In the genomic region with DNA sequence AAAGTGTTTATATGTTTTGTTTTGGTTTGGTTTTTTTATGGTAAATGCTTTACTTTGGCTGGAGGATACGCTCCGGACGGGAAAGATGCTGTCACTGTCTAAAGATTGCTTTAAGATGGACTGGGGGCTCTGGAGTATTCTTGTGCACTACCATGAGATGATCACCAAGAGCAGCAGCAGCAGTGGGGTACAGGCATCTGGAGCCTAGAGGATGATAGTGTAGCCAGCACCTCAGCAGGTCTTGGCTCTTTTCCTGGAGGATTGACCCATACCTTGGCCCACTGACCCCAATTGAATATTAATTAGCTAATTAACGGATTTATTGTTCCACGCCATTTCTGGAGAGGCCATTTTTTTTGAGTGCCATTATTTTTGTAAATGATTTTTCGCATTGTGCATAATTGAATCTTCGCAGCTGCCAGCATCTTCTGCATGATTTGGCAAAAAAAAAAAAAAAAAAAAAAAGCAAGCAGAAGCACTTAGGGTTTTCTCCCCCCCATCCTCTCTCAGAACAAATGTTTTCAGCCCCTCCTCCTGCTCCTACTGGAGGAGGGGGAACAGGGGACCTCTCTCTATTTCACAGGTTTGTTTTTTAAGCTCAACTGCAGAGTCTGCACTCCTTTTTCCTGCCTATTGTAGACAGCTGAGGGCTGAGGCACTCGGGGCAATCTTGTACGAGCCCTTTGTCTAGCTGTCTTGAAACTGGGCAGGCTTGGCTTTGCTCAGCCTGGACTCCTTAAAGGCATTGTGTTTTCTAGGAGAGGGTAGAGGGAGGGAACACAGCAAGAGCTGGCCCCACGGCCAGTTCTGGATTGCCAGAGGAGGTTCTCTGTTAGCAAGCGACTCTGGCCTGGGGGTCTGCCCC, we compare ENCODE assay signal across 9 mouse cellular contexts. TPM values are rescaled to one million over a fixed set of nuclear protein-coding genes. Genes with fewer than 3 reads are reported as not detected.
DNase-seq lines count a peak whose midpoint lies in the region; ATAC-seq and TF ChIP-seq lines count a peak whose summit lies in the region.
"Not testable (repeated sequence)": the region's sequence is repeated elsewhere in the genome, so short reads cannot be mapped to it uniquely, and the experiment has no call there.
"Had no signal": no experiment of that assay in that cellular context is flagged by ENCODE, and none has a peak within 500 bp of the region (broad histone marks: within the 10 kb centered on the region; RNA-seq: fewer than 3 reads in every experiment).

No protein-coding gene starts in this region.

- H3K9me3 ChIP-seq in G1E (replicated peaks), result peaks cover 11% of the 10 kb centered on the region
- H3K9me3 ChIP-seq in embryonic facial prominence, embryonic 11.5 days (replicated peaks; ENCODE audit: control insufficient read depth, low read length); forebrain, embryonic 14.5 days (replicated peaks; ENCODE audit: control insufficient read depth, low read length); heart, embryonic 13.5 days; intestine, embryonic 16.5 days (ENCODE audit: control insufficient read depth, low read length); liver, embryonic 11.5 days (ENCODE audit: control insufficient read depth, low read length); midbrain, embryonic 13.5 days; neural tube, embryonic 15.5 days (replicated peaks): not testable (repeated sequence)

- ATAC-seq in G1E (ENCODE audit: extremely low read depth, insufficient number of reproducible peaks, low FRiP score, poor library complexity, severe bottlenecking), result peak; percentile 59
- peak; percentile 79 for ATAC-seq in embryonic facial prominence, embryonic 11.5 days (replicated peaks; ENCODE audit: insufficient number of reproducible peaks, low FRiP score, low TSS enrichment, low read depth)
- peak; percentile 86 for ATAC-seq in forebrain, embryonic 14.5 days
- ATAC-seq in heart, embryonic 13.5 days (ENCODE audit: extremely low read depth, insufficient number of reproducible peaks, low FRiP score, low TSS enrichment), result 0 out of 2 replicates have a peak, but pooled peaks have one; percentile 29
- ATAC-seq in intestine, embryonic 16.5 days, result 0 out of 2 replicates have a peak, but pooled peaks have one; percentile 10
- ATAC-seq in liver, embryonic 11.5 days (replicated peaks; ENCODE audit: low FRiP score), result peak; percentile 37
- ATAC-seq in midbrain, embryonic 13.5 days, result peak; percentile 69
- peak; percentile 28; the same call in 1 of the 2 replicates for ATAC-seq in neural tube, embryonic 15.5 days (ENCODE audit: low FRiP score)

- not testable (repeated sequence) for H3K4me1 ChIP-seq in G1E (ENCODE audit: insufficient read depth, low read depth, low read length); embryonic facial prominence, embryonic 11.5 days (ENCODE audit: control insufficient read depth, insufficient read depth, low read length); intestine, embryonic 16.5 days (ENCODE audit: control insufficient read depth, insufficient read depth, low read length); liver, embryonic 11.5 days (replicated peaks; ENCODE audit: control insufficient read depth, insufficient read depth, low read length)
- peaks cover 14% of the 10 kb centered on the region; the same call in 1 of the 2 replicates for H3K4me1 ChIP-seq in forebrain, embryonic 14.5 days (ENCODE audit: control insufficient read depth, insufficient read depth, low read length)
- peaks cover 15% of the 10 kb centered on the region; the same call in 1 of the 2 replicates for H3K4me1 ChIP-seq in heart, embryonic 13.5 days
- H3K4me1 ChIP-seq in midbrain, embryonic 13.5 days (replicated peaks), result peaks cover 35% of the 10 kb centered on the region
- peaks cover 15% of the 10 kb centered on the region for H3K4me1 ChIP-seq in neural tube, embryonic 15.5 days

- H3K27ac ChIP-seq in embryonic facial prominence, embryonic 11.5 days (replicated peaks; ENCODE audit: low read depth, low read length); forebrain, embryonic 14.5 days (ENCODE audit: low read depth, low read length); heart, embryonic 13.5 days (replicated peaks); intestine, embryonic 16.5 days (ENCODE audit: low read length); liver, embryonic 11.5 days (ENCODE audit: low read depth, low read length); neural tube, embryonic 15.5 days (replicated peaks): not testable (repeated sequence)
- H3K27ac ChIP-seq in midbrain, embryonic 13.5 days, result peak overlapping the region; percentile 69; the same call in 1 of the 2 replicates

- not testable (repeated sequence) for DNase-seq in G1E (ENCODE audit: low spot score); embryonic facial prominence, embryonic 11.5 days (ENCODE audit: low spot score); liver, embryonic 11.5 days (ENCODE audit: low spot score)
- DNase-seq in forebrain, embryonic 14.5 days (ENCODE audit: low spot score), result peak; percentile 65

- H3K4me3 ChIP-seq in G1E (ENCODE audit: low read depth, low read length); embryonic facial prominence, embryonic 11.5 days (ENCODE audit: low read depth, low read length); forebrain, embryonic 14.5 days (ENCODE audit: low read depth, low read length); heart, embryonic 13.5 days; intestine, embryonic 16.5 days (ENCODE audit: low read length); liver, embryonic 11.5 days (ENCODE audit: low read depth, low read length); midbrain, embryonic 13.5 days (replicated peaks); neural tube, embryonic 15.5 days (replicated peaks): not testable (repeated sequence)

- 50% methylated on average over 6 of the region's 11 CpGs for WGBS in embryonic facial prominence, embryonic 11.5 days
- WGBS in forebrain, embryonic 14.5 days, result 19% methylated on average over 6 of the region's 11 CpGs
- 75% methylated on average over 9 of the region's 11 CpGs for WGBS in heart, embryonic 13.5 days
- WGBS in intestine, embryonic 16.5 days, result 69% methylated on average over 7 of the region's 11 CpGs
- WGBS in liver, embryonic 11.5 days, result 79% methylated on average over 6 of the region's 11 CpGs
- WGBS in midbrain, embryonic 13.5 days, result 33% methylated on average over 8 of the region's 11 CpGs
- 32% methylated on average over 8 of the region's 11 CpGs for WGBS in neural tube, embryonic 15.5 days

- H3K9ac ChIP-seq in embryonic facial prominence, embryonic 11.5 days (replicated peaks; ENCODE audit: low read length); forebrain, embryonic 14.5 days (ENCODE audit: low read length); heart, embryonic 13.5 days; intestine, embryonic 16.5 days (ENCODE audit: low read depth, low read length); liver, embryonic 11.5 days (ENCODE audit: low read depth, low read length); midbrain, embryonic 13.5 days (replicated peaks); neural tube, embryonic 15.5 days (replicated peaks): not testable (repeated sequence)

- H3K27me3 ChIP-seq in G1E (ENCODE audit: insufficient read depth, low read length); embryonic facial prominence, embryonic 11.5 days (ENCODE audit: control insufficient read depth, insufficient read depth, low read length); forebrain, embryonic 14.5 days (replicated peaks; ENCODE audit: control insufficient read depth, insufficient read depth, low read length); heart, embryonic 13.5 days (replicated peaks); intestine, embryonic 16.5 days (replicated peaks; ENCODE audit: control insufficient read depth, insufficient read depth, low read length); liver, embryonic 11.5 days (replicated peaks; ENCODE audit: control insufficient read depth, insufficient read depth, low read length); midbrain, embryonic 13.5 days; neural tube, embryonic 15.5 days (replicated peaks): not testable (repeated sequence)

- not testable (repeated sequence) for TF ChIP-seq CTCF in G1E (IDR thresholded peaks at IDR 0.05; ENCODE audit: low read depth, low read length)

- H3K36me3 ChIP-seq in G1E (replicated peaks); embryonic facial prominence, embryonic 11.5 days (replicated peaks; ENCODE audit: control insufficient read depth, insufficient read depth, low read depth, low read length); forebrain, embryonic 14.5 days (ENCODE audit: control insufficient read depth, insufficient read depth, low read length); heart, embryonic 13.5 days; intestine, embryonic 16.5 days (ENCODE audit: control insufficient read depth, insufficient read depth, low read length); liver, embryonic 11.5 days (ENCODE audit: control insufficient read depth, insufficient read depth, low read length); midbrain, embryonic 13.5 days; neural tube, embryonic 15.5 days: not testable (repeated sequence)

- not testable (repeated sequence) for H3K4me2 ChIP-seq in embryonic facial prominence, embryonic 11.5 days (ENCODE audit: low read depth, low read length); forebrain, embryonic 14.5 days (ENCODE audit: low read length); heart, embryonic 13.5 days; intestine, embryonic 16.5 days (ENCODE audit: low read depth, low read length); liver, embryonic 11.5 days; midbrain, embryonic 13.5 days (replicated peaks); neural tube, embryonic 15.5 days

RNA-seq across cellular contexts. Expression of gene Tacc2, which starts 16.4 kb away (rescaled TPM):
- total RNA-seq in G1E (2014; fragmentation: Nextera tagmentation) (not detected in 2 replicates), G1E (2017) (0.23 and 0.38 TPM in 2 replicates)
- not detected in 2 replicates for polyA plus RNA-seq in G1E (2012)
- polyA plus RNA-seq in embryonic facial prominence, embryonic 11.5 days (2014; fragmentation: Nextera tagmentation; extraction: Ambion mirVana), result 39.6 and 39.9 TPM in 2 replicates
- 40.2 and 47.9 TPM in 2 replicates for polyA plus RNA-seq in forebrain, embryonic 14.5 days (2014; fragmentation: Nextera tagmentation; extraction: Ambion mirVana)
- 40.6 and 42.5 TPM in 2 replicates for polyA plus RNA-seq in heart, embryonic 13.5 days (2015; fragmentation: Nextera tagmentation; extraction: Ambion mirVana)
- 27.4 and 30.0 TPM in 2 replicates for polyA plus RNA-seq in intestine, embryonic 16.5 days (2015; fragmentation: Nextera tagmentation; extraction: Ambion mirVana)
- 16.4 and 17.3 TPM in 2 replicates for polyA plus RNA-seq in liver, embryonic 11.5 days (2014; fragmentation: Nextera tagmentation; extraction: Ambion mirVana)
- polyA plus RNA-seq in midbrain, embryonic 13.5 days (2015; fragmentation: Nextera tagmentation; extraction: Ambion mirVana), result 62.4 and 70.8 TPM in 2 replicates
- 53.9 and 58.9 TPM in 2 replicates for polyA plus RNA-seq in neural tube, embryonic 15.5 days (2015; fragmentation: Nextera tagmentation; extraction: Ambion mirVana)
- total RNA-seq: monocyte, adult 5-6 weeks had no signal

RNA-seq across cellular contexts. Expression of gene Nsmce4a, which starts 20.7 kb away (rescaled TPM):
- total RNA-seq in G1E (2014; fragmentation: Nextera tagmentation), result 75.3 and 77.9 TPM in 2 replicates
- 149 and 167 TPM in 2 replicates for total RNA-seq in G1E (2017)
- 103 and 120 TPM in 2 replicates for polyA plus RNA-seq in G1E (2012)
- 249 and 271 TPM in 2 replicates for polyA plus RNA-seq in embryonic facial prominence, embryonic 11.5 days (2014; fragmentation: Nextera tagmentation; extraction: Ambion mirVana)
- 130 and 154 TPM in 2 replicates for polyA plus RNA-seq in forebrain, embryonic 14.5 days (2014; fragmentation: Nextera tagmentation; extraction: Ambion mirVana)
- polyA plus RNA-seq in heart, embryonic 13.5 days (2015; fragmentation: Nextera tagmentation; extraction: Ambion mirVana), result 124 and 134 TPM in 2 replicates
- 86.1 and 108 TPM in 2 replicates for polyA plus RNA-seq in intestine, embryonic 16.5 days (2015; fragmentation: Nextera tagmentation; extraction: Ambion mirVana)
- polyA plus RNA-seq in liver, embryonic 11.5 days (2014; fragmentation: Nextera tagmentation; extraction: Ambion mirVana), result 175 and 190 TPM in 2 replicates
- 114 and 115 TPM in 2 replicates for polyA plus RNA-seq in midbrain, embryonic 13.5 days (2015; fragmentation: Nextera tagmentation; extraction: Ambion mirVana)
- polyA plus RNA-seq in neural tube, embryonic 15.5 days (2015; fragmentation: Nextera tagmentation; extraction: Ambion mirVana), result 74.8 and 96.9 TPM in 2 replicates

Comparison
In these comparisons a context has a peak if more than half of its experiments do, and no peak if none do; other contexts are left out.
1. ATAC-seq: peak in every context shown above with its lines; median percentile 86 in forebrain, embryonic 14.5 days; 79 in embryonic facial prominence, embryonic 11.5 days; 69 in midbrain, embryonic 13.5 days; 59 in G1E; 37 in liver, embryonic 11.5 days; 29 in heart, embryonic 13.5 days; 28 in neural tube, embryonic 15.5 days; 10 in intestine, embryonic 16.5 days.
2. RNA of gene Tacc2, which starts 16.4 kb away (polyA plus RNA-seq): 62.4 to 70.8 TPM in midbrain, embryonic 13.5 days, 53.9 to 58.9 TPM in neural tube, embryonic 15.5 days, 40.6 to 42.5 TPM in heart, embryonic 13.5 days, 40.2 to 47.9 TPM in forebrain, embryonic 14.5 days, 39.6 to 39.9 TPM in embryonic facial prominence, embryonic 11.5 days, 27.4 to 30.0 TPM in intestine, embryonic 16.5 days and 16.4 to 17.3 TPM in liver, embryonic 11.5 days; not detected in G1E; every median in the first group is over 10 times any median in the second.